Mouse (Mus musculus): ENCODE measurements around the gene Theg. TPM values are rescaled to one million over a fixed set of nuclear protein-coding genes. Genes with fewer than 3 reads are reported as not detected.

The Theg gene
- total and polyA plus RNA-seq, 3 experiments, result not detected

DNA sequence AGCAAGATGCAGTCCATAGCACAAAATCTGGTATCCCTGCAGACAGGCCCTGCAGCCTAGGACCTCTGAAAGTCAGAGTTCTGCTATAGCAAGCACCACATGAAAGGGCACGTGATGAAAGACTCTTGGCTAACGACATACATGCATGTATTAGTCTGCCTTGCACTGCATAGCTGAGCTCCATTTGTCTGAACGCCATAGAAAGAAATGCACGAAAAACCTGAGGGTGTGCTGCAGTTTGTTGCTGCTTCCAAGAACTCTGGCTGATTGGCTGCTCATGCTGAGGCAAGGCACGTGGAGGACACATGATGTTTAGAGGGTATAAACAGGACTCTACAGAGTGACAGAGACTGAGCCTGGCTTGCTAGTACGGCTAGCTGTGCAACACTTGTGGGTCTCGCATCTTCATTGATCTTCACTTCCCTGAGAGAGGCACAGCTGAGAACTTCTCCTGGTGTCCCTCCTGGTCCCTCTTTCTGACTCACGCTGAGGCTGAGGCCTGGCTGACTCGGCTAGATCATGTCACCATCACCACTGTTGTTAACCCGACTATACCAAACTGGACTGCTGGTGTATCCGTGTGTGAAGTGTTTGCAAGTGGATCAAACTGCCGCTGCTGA, 50.6 kb downstream of the Theg start:
- DNase-seq, result peak; percentile 1

DNA sequence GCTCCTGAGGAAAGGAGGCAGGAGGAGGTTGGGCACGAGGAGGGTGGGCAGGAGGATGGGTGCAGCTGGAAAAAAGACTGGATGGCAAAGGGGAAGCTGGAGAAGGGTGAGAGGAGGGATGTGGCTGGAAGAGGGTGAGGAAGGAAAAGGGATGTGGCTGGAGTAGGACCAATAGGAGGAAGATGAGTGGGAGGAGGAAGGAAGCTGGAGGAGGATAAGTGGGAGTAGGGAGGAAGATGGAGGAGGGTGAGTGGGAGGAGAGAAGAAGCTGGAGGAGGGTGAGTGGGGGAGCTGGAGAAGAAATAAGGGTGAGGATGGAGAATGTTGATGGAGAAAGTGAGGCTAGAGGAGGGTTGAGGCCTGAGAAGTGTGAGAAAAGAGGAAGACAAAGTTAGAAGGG, 51.7 kb downstream of the Theg start:
- DNase-seq, result no peak

DNA sequence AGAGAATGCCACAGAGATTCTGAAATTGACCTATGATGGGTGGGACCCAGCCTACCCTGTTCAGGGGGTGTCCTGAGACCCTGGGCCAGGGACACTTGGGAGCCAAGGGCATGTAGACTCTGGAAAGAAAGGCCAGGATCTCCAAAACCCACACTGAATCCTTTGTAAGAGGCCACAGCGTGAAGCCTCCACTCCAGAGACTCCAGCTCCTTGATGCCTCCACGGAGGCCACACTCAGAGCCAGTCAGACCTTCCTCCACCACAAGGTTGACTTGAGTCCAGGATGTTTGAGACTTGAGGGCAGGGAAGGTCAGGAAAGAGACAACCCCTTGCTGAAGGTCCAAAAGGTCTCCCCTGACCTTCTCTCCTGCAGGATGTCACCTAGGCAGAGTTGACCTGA, 52.7 kb downstream of the Theg start:
- DNase-seq, result peak; percentile 1

DNA sequence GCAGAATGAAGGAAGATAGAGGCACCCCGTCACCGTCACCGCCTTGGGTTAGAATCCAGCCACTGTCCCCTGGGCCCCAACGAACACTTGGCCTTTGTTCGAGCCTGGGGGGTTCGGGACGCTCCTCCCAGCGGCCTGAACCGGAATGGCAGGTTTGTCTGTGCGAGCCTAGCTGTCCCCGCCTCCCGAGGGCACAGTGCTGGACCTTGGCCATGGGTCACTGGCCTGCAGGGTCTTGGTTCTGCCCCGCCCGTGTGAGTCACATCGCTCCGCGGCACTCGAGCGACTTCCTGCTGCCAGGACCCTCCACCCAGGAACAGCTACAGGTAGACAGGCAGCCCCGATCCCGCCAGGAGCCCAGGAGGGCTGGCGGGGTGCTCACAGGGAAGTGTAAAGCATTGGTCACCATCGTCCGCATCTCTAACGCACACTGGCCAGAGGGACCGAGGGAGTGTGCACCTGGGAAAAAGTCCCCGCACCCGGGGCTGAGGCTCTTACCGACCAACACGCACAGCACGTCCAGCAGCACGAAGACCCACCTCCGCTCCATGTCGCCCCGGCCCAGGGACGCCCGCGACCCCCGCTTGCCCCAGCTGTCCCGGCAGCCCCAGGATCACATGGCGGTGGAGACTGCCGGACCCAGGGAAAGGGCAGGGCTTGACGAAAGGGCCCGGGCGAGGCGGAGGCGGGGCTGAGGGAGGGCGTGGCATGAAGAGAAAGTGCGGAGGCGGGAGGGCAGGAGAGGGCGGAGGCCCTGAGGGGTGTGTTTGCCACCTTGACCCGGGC, 53.8 kb downstream of the Theg start, which contains the start of gene Plpp2:
Gene Plpp2 (minus strand): TSS at position 671 of the 786 bp plus-strand sequence.
- DNase-seq, result peak; percentile 92

DNA sequence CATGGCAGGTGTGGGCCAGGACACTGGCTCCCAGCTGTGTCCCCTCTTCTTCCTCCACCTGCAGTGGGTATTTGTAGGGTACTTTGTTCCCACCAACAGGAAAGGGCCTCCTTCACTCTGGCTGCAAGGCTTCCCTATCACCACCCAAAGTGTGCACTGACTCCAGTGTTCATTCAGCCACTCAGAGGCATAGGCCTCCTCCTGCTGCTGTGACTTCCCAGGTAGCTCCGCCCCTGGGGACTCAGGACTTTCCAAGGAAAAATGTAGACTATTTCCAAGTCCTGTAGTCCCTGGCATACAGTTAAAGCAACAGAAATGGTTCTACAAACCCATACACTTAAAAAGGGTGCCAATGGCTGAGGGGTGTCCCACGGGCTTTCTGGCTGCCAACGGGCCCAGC, 54.5 kb downstream of the Theg start:
- DNase-seq, result no peak

DNA sequence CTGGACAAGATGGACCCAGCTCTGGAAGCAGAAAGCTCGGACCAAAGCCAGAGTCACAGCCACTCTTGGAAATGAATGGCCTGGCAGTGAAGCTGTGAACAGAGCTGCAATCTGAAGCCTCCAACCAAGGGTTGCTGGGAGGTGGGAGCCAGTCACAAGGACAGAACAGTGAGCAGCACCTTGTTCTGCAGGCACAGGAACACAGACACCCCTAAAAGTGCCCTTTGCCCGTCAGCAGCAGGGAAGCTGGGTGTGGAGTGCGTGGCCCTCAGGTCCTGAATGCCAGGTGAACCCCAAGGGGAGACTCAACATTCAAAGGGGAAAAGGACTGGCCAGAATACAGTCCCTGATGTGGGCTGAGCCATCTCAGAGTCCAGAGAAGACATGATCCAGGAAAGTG, 55.5 kb downstream of the Theg start:
- no peak for DNase-seq

DNA sequence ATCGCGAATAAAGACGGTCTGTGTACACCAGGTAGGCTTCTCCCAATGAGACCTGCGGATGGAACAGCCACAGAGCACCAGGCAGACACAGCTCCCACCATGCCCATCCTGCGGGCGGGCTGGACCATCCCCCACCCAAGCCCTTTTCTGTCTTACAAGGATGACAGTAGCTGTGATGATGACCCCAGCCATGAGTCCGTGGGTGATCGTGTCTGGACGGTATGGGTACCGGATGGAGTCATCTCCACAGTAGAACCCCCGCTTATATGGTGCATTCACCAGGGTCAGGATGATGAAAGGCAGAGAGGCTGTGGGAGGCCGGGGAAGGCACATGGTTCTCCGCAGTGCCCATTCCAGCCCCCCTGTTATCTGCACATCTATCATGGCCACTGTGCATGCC, 56.4 kb downstream of the Theg start:
- no peak for DNase-seq

DNA sequence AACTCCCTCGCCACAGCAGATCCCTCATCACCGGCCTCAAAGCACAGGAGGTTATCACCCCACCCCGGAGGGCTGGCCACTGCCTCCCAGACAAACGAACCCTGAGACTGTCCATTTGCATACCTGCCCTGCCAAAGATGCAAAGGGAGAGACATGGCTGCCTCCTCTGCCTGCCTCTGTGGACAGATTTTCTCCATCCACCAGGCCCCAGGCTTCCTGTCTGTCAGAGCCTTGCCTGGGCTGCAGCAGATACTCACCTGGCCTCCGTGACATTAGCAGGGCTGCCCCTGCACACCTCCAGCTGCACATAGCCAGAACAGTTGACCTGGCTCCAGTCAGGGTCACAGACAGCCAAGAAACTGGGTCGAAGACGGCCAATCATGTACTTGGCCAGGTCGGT, 56.9 kb downstream of the Theg start:
- DNase-seq, result no peak

DNA sequence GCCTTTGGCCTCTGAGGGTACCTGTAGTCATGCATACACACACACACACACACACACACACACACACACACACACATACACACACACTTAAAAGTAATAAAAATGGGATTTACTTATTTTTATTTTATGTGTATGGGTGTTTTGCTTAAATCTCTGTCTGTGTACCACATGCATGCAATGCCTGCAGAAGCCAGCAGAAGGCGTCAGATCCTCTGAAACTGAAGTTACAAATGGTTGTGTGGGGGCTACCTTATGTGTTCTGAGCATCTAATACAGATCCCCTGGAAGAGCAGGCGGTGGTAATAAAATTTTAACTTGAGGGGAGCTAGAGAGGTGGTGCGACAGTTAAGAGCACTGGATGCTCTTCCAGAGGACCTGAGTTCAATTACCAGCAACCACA, 59.0 kb downstream of the Theg start:
- no peak for DNase-seq

DNA sequence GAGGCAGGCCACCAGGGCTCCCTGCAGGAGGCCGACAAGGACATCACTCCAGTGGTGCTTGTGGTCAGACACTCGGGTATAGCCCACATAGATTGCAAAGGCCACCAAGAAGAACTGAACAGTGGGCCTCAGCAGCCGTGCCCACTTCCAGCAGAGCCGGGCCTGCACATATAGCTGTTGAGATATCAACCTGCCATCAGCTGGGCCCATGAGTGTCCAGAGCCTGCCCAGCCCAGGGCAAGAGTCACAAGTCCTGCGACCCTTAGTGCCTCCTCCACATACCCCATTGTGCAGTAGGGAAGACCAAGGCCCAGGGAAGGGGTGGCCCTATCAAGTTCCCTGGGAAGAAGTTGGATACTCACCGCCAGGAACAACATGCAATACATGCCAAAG, 59.7 kb downstream of the Theg start:
- DNase-seq, result no peak

DNA sequence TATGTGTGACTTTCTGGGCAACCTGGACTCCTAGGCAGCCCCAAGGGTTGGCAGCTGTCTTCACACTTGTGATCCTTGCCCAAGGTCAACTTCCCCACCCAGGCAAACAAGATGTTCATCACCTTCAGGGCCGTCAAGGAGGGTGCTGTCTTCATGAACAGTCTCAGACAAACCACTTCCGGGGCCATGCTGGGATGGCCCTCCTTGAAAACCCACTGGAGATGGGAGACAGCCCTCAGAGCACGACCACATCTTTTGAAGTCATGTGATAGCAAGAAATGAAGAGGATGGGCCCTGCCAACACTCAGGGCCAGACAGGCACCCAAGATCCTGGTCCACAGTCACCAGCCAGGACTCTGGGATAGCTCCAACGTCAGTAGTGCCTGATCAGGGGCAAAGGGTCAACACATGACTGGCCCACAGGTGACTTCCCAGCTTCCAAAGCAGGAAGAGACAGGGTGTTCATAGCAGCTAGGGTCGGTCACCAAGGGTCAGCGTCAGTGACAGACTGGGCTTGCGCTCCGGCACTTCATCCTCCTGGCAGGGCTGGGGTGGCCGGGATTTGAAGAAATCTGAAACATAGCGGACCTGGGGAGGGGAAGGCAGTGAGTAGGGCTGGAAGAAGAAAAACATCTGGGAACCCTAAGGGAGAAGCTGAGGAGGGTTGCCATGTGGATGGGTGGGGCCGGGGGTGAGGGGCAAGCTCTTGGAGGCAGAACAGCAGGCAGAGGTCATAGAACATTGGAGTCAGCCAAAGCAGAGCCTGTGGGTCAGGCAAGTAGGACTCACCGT, 60.3 kb downstream of the Theg start:
- DNase-seq, result no peak

Small RNA genes lying within 50 kb of the gene (microRNA-seq; reads per million reads assigned to microRNA genes)
- 0.83 to 2.4 reads per million in 2 experiments for gene Mir6909

Other genes starting within 250 kb of the Theg start
- gene Vmn2r82, start 230.8 kb downstream of the Theg start, total RNA-seq (2021), result not detected
- not detected in 2 replicates for gene Vmn2r82, start 230.8 kb downstream of the Theg start, polyA plus RNA-seq (2012; rRNA removed)
- not detected for gene Vmn2r83, start 118.6 kb downstream of the Theg start, total RNA-seq (2021)
- not detected in 2 replicates for gene Vmn2r83, start 118.6 kb downstream of the Theg start, polyA plus RNA-seq (2012; rRNA removed)
- gene Plpp2, start 53.5 kb downstream of the Theg start, total RNA-seq (2021), result 10 to 100 TPM; 30.3 to 34.7 TPM
- 33.5 and 44.3 TPM in 2 replicates for gene Plpp2, start 53.5 kb downstream of the Theg start, polyA plus RNA-seq (2012; rRNA removed)
- 10 to 100 TPM; 26.7 to 30.9 TPM for gene Mier2, start 32.1 kb downstream of the Theg start, total RNA-seq (2021)
- 150 and 154 TPM in 2 replicates for gene Mier2, start 32.1 kb downstream of the Theg start, polyA plus RNA-seq (2012; rRNA removed)
- gene C2cd4c, start 26.7 kb upstream of the Theg start, total RNA-seq (2021), result under 1 TPM; 0.10 to 0.14 TPM
- gene C2cd4c, start 26.7 kb upstream of the Theg start, polyA plus RNA-seq (2012; rRNA removed), result 0.12 and 0.25 TPM in 2 replicates
- gene Shc2, start 50.6 kb upstream of the Theg start, total RNA-seq (2021), result 1 to 10 TPM; 2.0 to 6.7 TPM
- gene Shc2, start 50.6 kb upstream of the Theg start, polyA plus RNA-seq (2012; rRNA removed), result 4.8 and 9.1 TPM in 2 replicates
- gene Odf3l2, start 58.4 kb upstream of the Theg start, total RNA-seq (2021), result not detected
- gene Odf3l2, start 58.4 kb upstream of the Theg start, polyA plus RNA-seq (2012; rRNA removed), result not detected in 2 replicates
- not detected for gene Madcam1, start 77.2 kb upstream of the Theg start, total RNA-seq (2021)
- gene Madcam1, start 77.2 kb upstream of the Theg start, polyA plus RNA-seq (2012; rRNA removed), result 0.46 TPM in 1 of 2 replicates, not detected in the other
- 10 to 100 TPM; 29.5 to 40.7 TPM for gene Tpgs1, start 82.0 kb upstream of the Theg start, total RNA-seq (2021)
- 147 and 149 TPM in 2 replicates for gene Tpgs1, start 82.0 kb upstream of the Theg start, polyA plus RNA-seq (2012; rRNA removed)
- 100 to 1,000 TPM in 1 of 2 experiments, 10 to 100 TPM in 1; 87.7 to 122 TPM for gene Cdc34, start 94.9 kb upstream of the Theg start, total RNA-seq (2021)
- 174 and 205 TPM in 2 replicates for gene Cdc34, start 94.9 kb upstream of the Theg start, polyA plus RNA-seq (2012; rRNA removed)
- 1 to 10 TPM; 1.0 to 2.2 TPM for gene Gzmm, start 101.7 kb upstream of the Theg start, total RNA-seq (2021)
- gene Gzmm, start 101.7 kb upstream of the Theg start, polyA plus RNA-seq (2012; rRNA removed), result 0.52 and 0.55 TPM in 2 replicates
- 100 to 1,000 TPM; 588 to 674 TPM for gene Bsg, start 117.2 kb upstream of the Theg start, total RNA-seq (2021)
- 314 and 321 TPM in 2 replicates for gene Bsg, start 117.2 kb upstream of the Theg start, polyA plus RNA-seq (2012; rRNA removed)
- 1 to 10 TPM; 5.9 to 6.0 TPM for gene Hcn2, start 129.3 kb upstream of the Theg start, total RNA-seq (2021)
- 20.2 and 27.8 TPM in 2 replicates for gene Hcn2, start 129.3 kb upstream of the Theg start, polyA plus RNA-seq (2012; rRNA removed)
- 10 to 100 TPM; 55.4 to 62.8 TPM for gene Polrmt, start 159.2 kb upstream of the Theg start, total RNA-seq (2021)
- 87.6 and 89.0 TPM in 2 replicates for gene Polrmt, start 159.2 kb upstream of the Theg start, polyA plus RNA-seq (2012; rRNA removed)
- not detected for gene Fgf22, start 167.7 kb upstream of the Theg start, total RNA-seq (2021)
- 0.18 and 0.68 TPM in 2 replicates for gene Fgf22, start 167.7 kb upstream of the Theg start, polyA plus RNA-seq (2012; rRNA removed)
- gene Rnf126, start 179.6 kb upstream of the Theg start, total RNA-seq (2021), result 10 to 100 TPM; 51.6 to 51.8 TPM
- gene Rnf126, start 179.6 kb upstream of the Theg start, polyA plus RNA-seq (2012; rRNA removed), result 222 and 226 TPM in 2 replicates
- gene Fstl3, start 189.9 kb upstream of the Theg start, total RNA-seq (2021), result 10 to 100 TPM in 1 of 2 experiments, 1 to 10 TPM in 1; 10.0 to 37.2 TPM
- gene Fstl3, start 189.9 kb upstream of the Theg start, polyA plus RNA-seq (2012; rRNA removed), result 47.0 and 74.7 TPM in 2 replicates
- under 1 TPM in 1 of 2 experiments, not detected in 1; 0.21 TPM for gene Prss57, start 203.6 kb upstream of the Theg start, total RNA-seq (2021)
- gene Prss57, start 203.6 kb upstream of the Theg start, polyA plus RNA-seq (2012; rRNA removed), result 0.28 TPM in 1 of 2 replicates, not detected in the other
- 100 to 1,000 TPM in 1 of 2 experiments, 10 to 100 TPM in 1; 68.1 to 105 TPM for gene Palm, start 206.2 kb upstream of the Theg start, total RNA-seq (2021)
- gene Palm, start 206.2 kb upstream of the Theg start, polyA plus RNA-seq (2012; rRNA removed), result 138 and 146 TPM in 2 replicates
- gene Misp, start 233.7 kb upstream of the Theg start, total RNA-seq (2021), result under 1 TPM; 0.31 to 0.32 TPM
- 0.03 and 0.10 TPM in 2 replicates for gene Misp, start 233.7 kb upstream of the Theg start, polyA plus RNA-seq (2012; rRNA removed)

All from adrenal gland, adult 2 months (tissue).